Mouse (Mus musculus) midbrain, embryonic 15.5 days (tissue): ENCODE data around the gene Ifna16. TPM values are rescaled to one million over a fixed set of nuclear protein-coding genes. Genes with fewer than 3 reads are reported as not detected.

Experiments used
- ATAC-seq: fragments of 200-750 bp; cut with Nextera tagmentation; replicated peaks from 2 replicates; pipeline ENCODE4 v1.8.0; 2017; ENCODE audit warnings: moderate TSS enrichment
- H3K27ac ChIP-seq: fragments of 300-500 bp; sonication (generic); 2 replicates; pipeline ENCODE4 v1.5.1; 2015; ENCODE audit warnings: mild to moderate bottlenecking, inconsistent platforms
- H3K27me3 ChIP-seq: fragments of 300-500 bp; sonication (generic); replicated peaks from 2 replicates; pipeline ENCODE4 v1.6.1; 2015; ENCODE audit warnings: inconsistent platforms
- H3K36me3 ChIP-seq: fragments of 300-500 bp; sonication (generic); replicated peaks from 2 replicates; pipeline ENCODE4 v1.6.1; 2015; ENCODE audit warnings: inconsistent platforms
- H3K4me1 ChIP-seq: fragments of 300-500 bp; sonication (generic); 2 replicates; pipeline ENCODE4 v1.6.1; 2015; ENCODE audit warnings: inconsistent platforms
- H3K4me2 ChIP-seq: fragments of 300-500 bp; sonication (generic); 2 replicates; pipeline ENCODE4 v1.6.1; 2015; ENCODE audit warnings: inconsistent platforms, mild to moderate bottlenecking, moderate library complexity
- H3K4me3 ChIP-seq: fragments of 300-500 bp; sonication (generic); 2 replicates; pipeline ENCODE4 v1.5.1; 2015; ENCODE audit warnings: mild to moderate bottlenecking, inconsistent platforms
- H3K9ac ChIP-seq: fragments of 300-500 bp; sonication (generic); 2 replicates; pipeline ENCODE4 v1.6.1; 2015; ENCODE audit warnings: mild to moderate bottlenecking, inconsistent platforms
- H3K9me3 ChIP-seq: fragments of 300-500 bp; sonication (generic); 2 replicates; pipeline ENCODE4 v1.6.1; 2016; ENCODE audit warnings: inconsistent platforms
- WGBS: fragments of 180-500 bp; shearing (Covaris S2); methylation state at CpG from one replicate; pipeline ENCODE4 v1.1.7; 2015; ENCODE audit warnings: mixed read lengths; 5-methylcytosine and 5-hydroxymethylcytosine counted together
- polyA plus RNA-seq: library from polyadenylated mRNA; unstranded; fragments of >200 nt; fragmentation: Nextera tagmentation; extraction: Ambion mirVana; gene quantifications from 2 replicates; pipeline ENCODE4 v1.2.1, GENCODE M21; 2015

Gene Ifna16
- polyA plus RNA-seq = not detected in 2 replicates

DNA sequence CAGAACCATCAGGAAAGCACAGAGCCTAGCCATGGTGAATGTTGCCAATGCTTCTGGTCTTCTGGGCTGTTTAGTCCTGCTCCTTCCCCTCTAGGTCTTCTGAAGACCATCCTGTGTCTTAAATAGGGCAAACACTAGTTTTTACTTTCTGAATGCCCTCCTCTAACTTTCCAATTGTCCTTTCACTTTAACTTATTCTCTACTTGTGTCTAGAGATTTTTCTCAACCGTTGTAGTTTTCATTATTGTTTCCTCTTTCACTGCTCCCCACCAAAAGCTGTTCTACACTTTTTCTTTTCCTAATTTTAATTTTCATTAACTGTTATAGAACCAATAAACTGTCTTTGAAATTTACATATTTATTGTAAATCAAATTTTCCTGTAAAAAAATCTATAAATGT is at the start of gene Ifna16:
Gene Ifna16, minus strand, starts transcription at position 101 of the 400 bp plus-strand sequence.
- Histone ChIP-seq H3K4me3 (no peak within 1 kb of the TSS), H3K4me2 (no peak within 1 kb of the TSS), H3K9me3 (no peaks in the 10 kb centered on the region), H3K27ac (no peak within 1 kb of the TSS), H3K4me1 (no peaks in the 10 kb centered on the region), H3K9ac (no peak within 1 kb of the TSS), H3K36me3 (no peaks in the 10 kb centered on the region), H3K27me3 (no peaks in the 10 kb centered on the region)
- ATAC-seq = no peak
- WGBS = 82% methylated on average over 1 of the region's 1 CpGs

DNA sequence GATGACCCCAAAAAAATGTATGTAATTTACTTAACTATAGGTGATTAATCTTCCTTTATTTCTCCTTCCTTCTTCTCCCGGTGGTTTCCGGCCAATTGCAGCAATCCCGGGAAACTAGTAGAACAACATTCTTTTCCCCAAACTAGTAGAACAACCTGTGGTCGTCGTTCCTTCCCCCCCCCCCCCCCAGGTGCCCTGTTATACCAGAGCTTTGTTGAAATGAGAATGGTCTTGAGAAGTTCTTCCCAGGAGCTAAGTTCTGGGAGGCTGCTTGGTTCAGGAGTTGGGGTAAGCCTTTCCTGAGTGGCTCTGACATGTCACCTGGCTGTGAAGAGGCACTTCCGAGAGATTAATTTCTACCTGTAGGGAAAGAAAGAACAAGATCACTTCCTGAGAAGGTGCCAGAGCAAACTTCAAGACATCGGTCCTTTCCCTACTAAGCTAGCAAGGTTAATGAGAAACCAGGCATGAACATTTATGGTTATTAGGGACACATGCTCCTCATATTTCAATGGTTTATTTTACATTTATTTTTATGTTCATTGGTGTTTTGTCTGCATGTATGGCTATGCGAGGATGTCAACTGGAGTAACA is 46.9 kb upstream of the Ifna16 start:
- Histone ChIP-seq H3K27me3 (no peaks in the 10 kb centered on the region), H3K9ac (no peak overlapping the region), H3K27ac (no peak overlapping the region), H3K4me3 (no peak overlapping the region), H3K4me2 (no peak overlapping the region), H3K4me1 (peaks cover 27% of the 10 kb centered on the region), H3K9me3 (no peaks in the 10 kb centered on the region), H3K36me3 (0 out of 2 replicates have a peak, but pooled peaks cover 3% of the 10 kb centered on the region)
- whole genome bisulfite sequencing = 70% methylated on average over 8 of the region's 8 CpGs
- no peak for ATAC-seq

DNA sequence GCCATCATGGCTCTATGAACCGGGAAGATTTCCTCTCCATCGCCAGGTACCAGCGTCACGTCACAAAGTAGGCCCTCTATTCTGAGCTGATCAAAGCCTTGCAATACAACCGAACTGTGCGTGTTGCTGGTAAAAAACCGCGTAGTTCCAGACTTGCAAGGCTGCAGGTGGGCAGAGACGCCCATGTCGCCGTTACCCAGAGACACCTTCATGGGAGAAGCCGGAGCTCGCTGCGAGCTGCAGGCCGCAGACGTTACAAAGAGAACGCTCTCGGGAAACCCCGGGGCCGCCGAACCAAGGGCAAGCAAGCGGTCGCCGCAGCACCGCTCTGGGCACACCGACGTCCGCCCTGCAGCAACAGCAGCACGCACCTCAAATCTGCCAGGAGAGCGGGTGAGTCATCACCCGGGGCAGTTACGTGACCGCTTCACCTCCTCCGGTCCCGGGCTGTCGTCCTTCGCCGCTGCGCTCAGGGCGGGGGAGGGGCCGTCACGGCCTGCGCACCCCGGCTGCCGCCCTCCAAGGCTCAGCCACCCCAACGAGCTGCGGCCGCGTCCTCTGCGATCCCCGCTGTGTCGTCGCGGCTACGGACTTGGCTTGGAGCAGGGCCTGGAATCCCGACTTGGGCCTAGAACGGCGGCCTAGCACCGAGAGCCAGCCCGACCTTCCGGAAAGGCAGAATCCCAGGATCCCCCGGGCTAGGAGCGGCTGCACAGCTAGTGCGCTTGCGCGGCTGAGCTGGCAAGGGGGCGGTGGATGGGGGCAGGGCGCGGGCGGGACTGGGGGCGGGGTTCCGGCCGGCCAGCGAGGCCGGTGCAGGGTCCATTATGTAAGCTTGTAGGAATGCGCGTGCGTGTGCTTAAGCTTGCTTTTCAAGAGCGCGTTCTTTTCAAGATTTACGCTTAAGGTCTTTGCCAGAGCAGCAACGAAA is 45.3 kb upstream of the Ifna16 start, which contains the start of the genes Gm26566 and Klhl9:
Gene Gm26566, plus strand, starts transcription at position 15 of the 931 bp plus-strand sequence.
Gene Klhl9, minus strand, starts transcription at position 675 of the 931 bp plus-strand sequence.
- H3K27me3 ChIP-seq = no peaks in the 10 kb centered on the region
- H3K27ac ChIP-seq = peak within 1 kb of the TSS; percentile 98
- H3K4me2 ChIP-seq = peak within 1 kb of the TSS; percentile 51
- under 1% methylated on average over 81 of the region's 82 CpGs for WGBS
- H3K4me1 ChIP-seq = peaks cover 35% of the 10 kb centered on the region
- ATAC-seq = peak; percentile 99
- peak within 1 kb of the TSS; percentile 99 for H3K9ac ChIP-seq
- H3K4me3 ChIP-seq = peak within 1 kb of the TSS; percentile 98
- 0 out of 2 replicates have a peak, but pooled peaks cover 3% of the 10 kb centered on the region for H3K36me3 ChIP-seq
- no peaks in the 10 kb centered on the region for H3K9me3 ChIP-seq

DNA sequence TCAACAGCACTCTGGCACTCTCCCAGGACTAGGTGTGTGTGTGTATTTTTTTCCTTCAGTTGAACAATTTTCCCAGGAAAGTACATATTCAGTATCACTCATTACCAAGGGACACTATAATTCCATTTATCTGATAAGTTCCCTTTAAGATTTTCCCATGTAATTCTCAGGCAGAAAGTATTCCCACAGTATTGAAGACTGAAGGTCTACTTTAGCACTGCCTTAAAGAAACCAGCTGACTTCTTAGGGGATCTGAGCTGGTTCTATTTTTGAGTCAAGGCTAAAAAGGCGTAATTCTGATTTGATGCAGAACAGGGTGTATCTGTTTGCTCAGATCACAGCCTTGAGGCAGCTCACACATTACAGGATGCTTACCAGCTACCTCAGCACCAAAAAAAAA is 42.0 kb upstream of the Ifna16 start:
- Histone ChIP-seq H3K27ac (no peak overlapping the region), H3K36me3 (peaks cover 9% of the 10 kb centered on the region; the same call in 1 of the 2 replicates), H3K4me1 (peaks cover 35% of the 10 kb centered on the region), H3K9ac (no peak overlapping the region), H3K27me3 (no peaks in the 10 kb centered on the region), H3K4me3 (peak overlapping the region; percentile 27), H3K4me2 (peak overlapping the region; percentile 53), H3K9me3 (no peaks in the 10 kb centered on the region)
- 45% methylated on average over 1 of the region's 1 CpGs for WGBS
- ATAC-seq = no peak

DNA sequence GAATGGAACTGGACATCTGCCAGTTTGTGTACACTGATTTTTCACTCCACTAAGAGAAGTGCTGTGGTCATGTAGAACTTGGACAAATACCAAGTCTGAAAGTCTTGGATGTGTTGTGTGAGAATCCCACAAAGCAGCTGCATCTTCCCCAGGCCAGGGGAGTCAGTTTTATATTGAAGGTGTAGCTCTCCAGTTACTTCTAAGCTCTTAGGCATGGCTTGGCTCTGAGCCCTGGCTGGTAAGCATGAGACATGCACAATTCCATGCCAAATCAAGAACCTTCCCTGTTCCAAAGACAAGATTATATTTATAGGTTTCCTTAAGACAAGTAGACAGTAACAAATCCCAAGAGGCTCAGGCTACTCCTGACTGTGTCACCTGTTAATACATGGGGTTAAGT is 38.3 kb upstream of the Ifna16 start:
- Histone ChIP-seq H3K36me3 (peaks cover 10% of the 10 kb centered on the region; the same call in 1 of the 2 replicates), H3K4me2 (no peak overlapping the region), H3K27ac (no peak overlapping the region), H3K9ac (no peak overlapping the region), H3K4me1 (peaks cover 19% of the 10 kb centered on the region), H3K9me3 (no peaks in the 10 kb centered on the region), H3K4me3 (no peak overlapping the region), H3K27me3 (no peaks in the 10 kb centered on the region)
- no peak for ATAC-seq

DNA sequence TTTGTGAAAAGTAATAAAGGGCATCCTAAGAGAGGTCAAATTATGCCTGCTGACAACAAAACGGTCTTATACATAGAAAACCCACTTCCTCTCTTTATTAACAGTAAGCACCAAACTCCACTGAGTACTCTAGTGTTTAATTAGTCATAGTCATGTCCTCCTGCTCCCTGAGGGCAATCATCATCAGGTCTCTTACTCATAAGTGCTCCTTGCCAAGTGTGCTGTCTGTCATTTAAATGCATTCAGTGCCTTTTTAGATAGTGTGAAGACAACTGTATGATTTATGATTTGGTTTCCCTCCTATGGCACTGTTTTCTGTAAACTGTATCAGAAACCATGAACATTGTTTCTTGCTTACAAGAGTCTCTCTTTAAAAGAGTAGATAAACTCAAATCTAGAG is 37.6 kb upstream of the Ifna16 start:
- WGBS = 88% methylated on average over 1 of the region's 1 CpGs
- Histone ChIP-seq H3K9me3 (no peaks in the 10 kb centered on the region), H3K4me2 (no peak overlapping the region), H3K9ac (no peak overlapping the region), H3K27me3 (no peaks in the 10 kb centered on the region), H3K27ac (no peak overlapping the region), H3K4me3 (no peak overlapping the region), H3K4me1 (peaks cover 13% of the 10 kb centered on the region), H3K36me3 (peaks cover 10% of the 10 kb centered on the region; the same call in 1 of the 2 replicates)
- ATAC-seq = no peak

DNA sequence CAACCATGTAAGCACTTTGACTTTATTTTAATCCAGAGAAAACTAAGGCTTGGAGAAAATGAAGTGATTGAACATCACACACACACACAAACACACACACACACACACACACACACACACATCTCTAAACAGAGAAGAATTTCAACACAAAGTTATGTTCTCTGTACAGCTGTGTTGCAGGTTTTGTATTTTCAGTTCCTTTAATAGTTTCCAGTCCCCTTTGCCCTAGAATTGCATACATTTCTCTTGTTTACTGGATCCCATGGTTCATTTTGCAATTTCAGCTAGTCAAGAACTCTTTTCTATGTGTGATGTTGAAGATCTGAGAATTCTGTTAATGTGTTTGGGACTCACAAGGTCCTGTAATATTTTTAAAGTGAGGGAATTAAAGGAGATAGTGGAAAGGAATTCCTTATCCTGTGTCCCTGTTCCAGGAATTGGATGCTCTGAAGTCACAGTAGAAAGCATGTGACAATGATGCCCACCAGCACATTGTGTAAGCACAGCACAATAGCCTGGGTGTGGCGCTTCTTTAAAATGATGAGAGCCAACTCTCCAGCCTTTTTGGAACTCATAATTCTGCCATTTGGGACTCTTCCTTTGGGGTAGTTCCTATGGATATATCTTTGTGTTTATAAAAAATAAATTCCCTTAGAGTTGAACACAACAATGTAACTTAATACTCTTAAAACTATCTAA is 30.6 kb upstream of the Ifna16 start:
- H3K4me2 ChIP-seq = no peak overlapping the region
- H3K9ac ChIP-seq = no peak overlapping the region
- H3K27me3 ChIP-seq = no peaks in the 10 kb centered on the region
- H3K4me1 ChIP-seq = no peaks in the 10 kb centered on the region
- no peak for ATAC-seq
- no peak overlapping the region for H3K4me3 ChIP-seq
- no peak overlapping the region for H3K27ac ChIP-seq
- H3K9me3 ChIP-seq = no peaks in the 10 kb centered on the region
- WGBS = 83% methylated on average over 1 of the region's 1 CpGs
- H3K36me3 ChIP-seq = no peaks in the 10 kb centered on the region

DNA sequence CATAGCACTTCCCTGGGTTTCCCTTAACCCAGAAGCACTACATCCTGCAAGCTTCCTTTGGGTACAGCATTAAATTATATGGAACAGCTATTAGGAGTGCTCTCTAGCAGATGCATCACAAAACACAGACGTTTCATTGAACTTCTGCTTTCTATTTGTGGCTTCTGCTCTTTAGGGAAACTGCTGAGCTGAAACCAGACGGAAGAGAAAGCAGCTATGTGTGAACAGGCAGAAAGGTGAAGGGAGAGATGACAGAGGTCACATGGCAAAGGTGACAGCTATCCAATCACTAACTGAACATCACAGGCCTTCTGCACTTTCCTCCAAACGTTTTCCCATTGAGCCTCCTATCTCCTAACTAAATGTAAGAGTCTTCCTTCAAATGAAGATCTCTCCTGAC is 29.2 kb upstream of the Ifna16 start:
- no peaks in the 10 kb centered on the region for H3K9me3 ChIP-seq
- H3K9ac ChIP-seq = no peak overlapping the region
- H3K4me2 ChIP-seq = no peak overlapping the region
- no peak overlapping the region for H3K27ac ChIP-seq
- no peaks in the 10 kb centered on the region for H3K4me1 ChIP-seq
- no peak overlapping the region for H3K4me3 ChIP-seq
- 54% methylated on average over 3 of the region's 3 CpGs for WGBS
- ATAC-seq = no peak
- H3K36me3 ChIP-seq = no peaks in the 10 kb centered on the region
- H3K27me3 ChIP-seq = no peaks in the 10 kb centered on the region

DNA sequence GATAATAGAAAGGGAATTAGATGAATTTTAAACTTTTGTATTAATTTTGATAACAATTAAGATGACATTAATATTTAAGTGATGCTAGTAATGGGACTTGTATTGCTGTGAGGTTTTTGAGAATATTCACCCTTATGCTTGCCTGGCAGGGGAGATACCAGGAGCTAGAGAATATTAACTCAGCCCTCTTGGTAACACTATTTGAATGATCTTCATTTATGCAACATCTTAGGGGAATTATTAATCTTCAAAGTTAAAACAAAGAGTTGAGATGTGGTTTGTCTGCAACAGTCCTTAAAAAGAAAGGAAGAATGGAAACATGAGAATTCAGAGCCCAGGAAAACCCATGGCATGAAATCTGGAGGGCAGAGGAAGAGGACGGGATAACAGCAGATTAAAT is 22.6 kb upstream of the Ifna16 start:
- H3K9me3 ChIP-seq = no peaks in the 10 kb centered on the region
- H3K4me2 ChIP-seq = no peak overlapping the region
- no peak overlapping the region for H3K4me3 ChIP-seq
- H3K36me3 ChIP-seq = no peaks in the 10 kb centered on the region
- no peaks in the 10 kb centered on the region for H3K27me3 ChIP-seq
- H3K27ac ChIP-seq = no peak overlapping the region
- H3K9ac ChIP-seq = no peak overlapping the region
- 81% methylated on average over 1 of the region's 1 CpGs for WGBS
- ATAC-seq = no peak
- no peaks in the 10 kb centered on the region for H3K4me1 ChIP-seq

DNA sequence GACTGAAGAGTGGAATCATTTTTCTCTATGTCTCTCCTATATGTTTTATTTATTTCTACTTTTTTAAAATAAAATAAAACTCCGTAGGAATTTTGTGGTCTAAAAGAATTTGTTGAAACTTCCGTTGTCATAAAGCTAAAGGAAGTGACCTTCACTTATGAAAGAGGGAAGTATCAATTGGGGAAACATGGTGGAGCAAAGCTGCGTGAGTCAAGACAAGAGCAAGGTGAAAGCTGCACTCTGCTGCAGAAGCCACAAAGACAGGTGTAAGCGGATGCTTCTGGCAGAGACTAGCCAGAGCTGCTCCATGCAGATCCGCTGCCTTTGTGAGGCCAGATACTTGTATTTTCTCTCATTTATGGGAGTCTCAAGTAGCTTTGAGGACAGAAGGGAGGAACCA is 22.1 kb upstream of the Ifna16 start:
- Histone ChIP-seq H3K9ac (no peak overlapping the region), H3K27me3 (no peaks in the 10 kb centered on the region), H3K36me3 (no peaks in the 10 kb centered on the region), H3K9me3 (no peaks in the 10 kb centered on the region), H3K4me3 (no peak overlapping the region), H3K27ac (no peak overlapping the region), H3K4me1 (no peaks in the 10 kb centered on the region), H3K4me2 (no peak overlapping the region)
- no peak for ATAC-seq
- 85% methylated on average over 5 of the region's 5 CpGs for WGBS

DNA sequence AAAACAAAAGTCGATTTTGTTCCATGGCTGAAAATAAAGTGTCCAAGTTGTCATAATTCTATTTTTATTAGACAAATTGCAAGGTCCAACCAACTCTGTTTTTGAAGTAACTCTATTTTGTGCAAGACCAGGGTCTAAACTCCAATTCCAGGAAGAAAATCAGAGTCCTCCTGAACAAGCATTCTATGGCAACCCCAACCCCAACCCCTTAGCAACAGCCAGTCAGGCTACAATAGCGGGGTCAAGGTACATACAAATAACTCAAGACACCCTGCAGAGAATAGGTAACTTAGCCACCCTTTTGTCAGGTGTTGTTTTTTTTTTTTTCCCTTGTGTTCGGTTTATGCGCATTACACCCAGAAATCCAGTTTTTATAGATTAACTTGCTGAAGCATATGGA is 21.0 kb upstream of the Ifna16 start:
- Histone ChIP-seq H3K27ac (no peak overlapping the region), H3K9ac (no peak overlapping the region), H3K4me3 (no peak overlapping the region), H3K4me1 (no peaks in the 10 kb centered on the region), H3K4me2 (no peak overlapping the region), H3K36me3 (no peaks in the 10 kb centered on the region), H3K9me3 (no peaks in the 10 kb centered on the region), H3K27me3 (no peaks in the 10 kb centered on the region)
- ATAC-seq = no peak
- WGBS = 79% methylated on average over 4 of the region's 4 CpGs

DNA sequence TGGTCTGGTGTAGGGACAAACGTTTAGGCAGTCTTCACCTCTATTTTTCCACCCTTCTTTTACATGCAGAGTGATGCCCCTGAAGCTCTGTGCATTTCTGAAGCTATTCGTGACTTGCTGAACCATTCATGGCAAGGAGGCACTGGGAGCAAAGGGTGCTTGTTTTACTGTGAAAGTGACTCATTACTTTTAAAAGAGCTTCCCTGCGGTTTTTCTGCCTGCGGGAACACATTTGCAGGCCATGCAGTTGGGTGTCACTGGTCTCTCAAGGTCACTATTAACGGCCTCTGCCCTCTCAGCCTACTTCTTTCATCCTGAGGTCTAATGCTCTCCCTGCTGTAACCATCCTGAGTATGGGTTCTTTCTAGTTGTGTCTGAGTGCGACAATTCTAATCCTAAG is 20.4 kb upstream of the Ifna16 start:
- H3K27ac ChIP-seq = no peak overlapping the region
- H3K4me1 ChIP-seq = no peaks in the 10 kb centered on the region
- no peak for ATAC-seq
- no peak overlapping the region for H3K4me2 ChIP-seq
- 60% methylated on average over 6 of the region's 6 CpGs for WGBS
- H3K27me3 ChIP-seq = no peaks in the 10 kb centered on the region
- no peaks in the 10 kb centered on the region for H3K36me3 ChIP-seq
- H3K9ac ChIP-seq = no peak overlapping the region
- no peak overlapping the region for H3K4me3 ChIP-seq
- H3K9me3 ChIP-seq = no peaks in the 10 kb centered on the region
